In genomic region chr1:170764798-170765197, GRCm38 (mm10) we compare ENCODE assay signal across 31 mouse cellular contexts.
"Had no signal": no experiment of that assay in that cellular context is flagged by ENCODE, and none has a peak within 500 bp of the region (broad histone marks: within the 10 kb centered on the region; RNA-seq: fewer than 3 reads in every experiment).

No protein-coding gene starts in this region.

- H3K36me3 ChIP-seq: heart, embryonic 15.5 days; hindbrain, embryonic 12.5 days; intestine, embryonic 15.5 days had no signal

- H3K27me3 ChIP-seq: heart, embryonic 12.5 days; heart, embryonic 13.5 days; heart, embryonic 15.5 days; hindbrain, embryonic 12.5 days; hindbrain, embryonic 13.5 days; hindbrain, embryonic 15.5 days; intestine, embryonic 15.5 days; kidney, embryonic 15.5 days had no signal

- H3K4me3 ChIP-seq: heart, embryonic 10.5 days; heart, embryonic 12.5 days; heart, embryonic 13.5 days; heart, embryonic 15.5 days; hindbrain, embryonic 10.5 days; hindbrain, embryonic 12.5 days; hindbrain, embryonic 13.5 days; hindbrain, embryonic 15.5 days; intestine, embryonic 15.5 days; kidney, embryonic 15.5 days; layer of hippocampus, adult 2 months; left cerebral cortex, adult 2 months had no signal

- H3K9ac ChIP-seq: heart, embryonic 12.5 days; heart, embryonic 13.5 days; heart, embryonic 15.5 days; hindbrain, embryonic 12.5 days; hindbrain, embryonic 13.5 days; hindbrain, embryonic 14.5 days; hindbrain, embryonic 15.5 days; intestine, embryonic 15.5 days; kidney, embryonic 15.5 days had no signal

- H3K9me3 ChIP-seq: heart, embryonic 10.5 days; heart, embryonic 12.5 days; heart, embryonic 13.5 days; heart, embryonic 15.5 days; hindbrain, embryonic 10.5 days; hindbrain, embryonic 12.5 days; hindbrain, embryonic 13.5 days; hindbrain, embryonic 15.5 days; intestine, embryonic 15.5 days; kidney, embryonic 15.5 days had no signal

- DNase-seq: heart, postnatal 10 days; heart, postnatal 14 days; heart, postnatal 36 days; heart, postnatal 4 days; kidney, adult 11 months; kidney, adult 18-20 months; kidney, adult 2 months; kidney, adult 8-10 months; kidney, adult 9 months; kidney, postnatal 10 days; kidney, postnatal 14 days; kidney, postnatal 25 days; kidney, postnatal 36 days; kidney, postnatal 4 days; layer of hippocampus, adult 9-11 months; layer of hippocampus, postnatal 36 days had no signal

- H3K4me1 ChIP-seq: heart, embryonic 10.5 days; hindbrain, embryonic 12.5 days; hindbrain, embryonic 13.5 days; hindbrain, embryonic 15.5 days; intestine, embryonic 15.5 days; kidney, embryonic 15.5 days had no signal

- H3K27ac ChIP-seq: heart, embryonic 10.5 days; heart, embryonic 13.5 days; heart, embryonic 15.5 days; hindbrain, embryonic 10.5 days; hindbrain, embryonic 12.5 days; hindbrain, embryonic 13.5 days; hindbrain, embryonic 14.5 days; hindbrain, embryonic 15.5 days; hindbrain, postnatal 0 days; intestine, embryonic 15.5 days; kidney, embryonic 15.5 days; kidney, postnatal 0 days; layer of hippocampus, adult 2 months; left cerebral cortex, adult 2 months had no signal
